Mouse (Mus musculus) midbrain, postnatal 0 days (tissue): ENCODE measurements at regions not wholly inside any gene's neighbourhood (a gene's known extent, or its start where the extent isn't known, plus 50 kb on each side); places are given as distances from the start of the nearest gene placed in this dataset.

Experiments used
- ATAC-seq: fragments of 200-750 bp; cut with Nextera tagmentation; 2 replicates; pipeline ENCODE4 v1.8.0; 2017; ENCODE audit warnings: moderate number of reproducible peaks, mild to moderate bottlenecking, moderate TSS enrichment, moderate library complexity; ENCODE audit not compliant: low FRiP score
- DNase-seq: peaks from one replicate; pipeline ENCODE4 v3.0.0-alpha.2; 2015; ENCODE audit warnings: low spot score
- H3K27ac ChIP-seq: fragments of 300-500 bp; sonication (generic); 2 replicates; pipeline ENCODE4 v1.5.1; 2014; ENCODE audit warnings: low read depth, mild to moderate bottlenecking, low read length, mixed read lengths
- H3K27me3 ChIP-seq: fragments of 300-500 bp; sonication (generic); 2 replicates; pipeline ENCODE4 v1.6.1; 2014; ENCODE audit warnings: low read length, control low read depth, mixed read lengths; ENCODE audit not compliant: insufficient read depth
- H3K36me3 ChIP-seq: fragments of 300-500 bp; sonication (generic); 2 replicates; pipeline ENCODE4 v1.6.1; 2014; ENCODE audit warnings: low read length, control low read depth, mixed read lengths; ENCODE audit not compliant: insufficient read depth
- H3K4me1 ChIP-seq: fragments of 300-500 bp; sonication (generic); 2 replicates; pipeline ENCODE4 v1.6.1; 2014; ENCODE audit warnings: mild to moderate bottlenecking, control low read depth, antibody characterized with exemption, low read length, mixed read lengths; ENCODE audit not compliant: insufficient read depth
- H3K4me2 ChIP-seq: fragments of 300-500 bp; sonication (generic); 2 replicates; pipeline ENCODE4 v1.6.1; 2014; ENCODE audit warnings: low read depth, mild to moderate bottlenecking, low read length, mixed read lengths; ENCODE audit not compliant: poor library complexity, severe bottlenecking
- H3K4me3 ChIP-seq: fragments of 300-500 bp; sonication (generic); 2 replicates; pipeline ENCODE4 v1.5.1; 2014; ENCODE audit warnings: low read depth, mild to moderate bottlenecking, low read length, moderate library complexity
- H3K9ac ChIP-seq: fragments of 300-500 bp; sonication (generic); replicated peaks from 2 replicates; pipeline ENCODE4 v1.6.1; 2014; ENCODE audit warnings: mild to moderate bottlenecking, low read length, moderate library complexity, mixed read lengths; ENCODE audit not compliant: poor library complexity, severe bottlenecking
- H3K9me3 ChIP-seq: fragments of 300-500 bp; sonication (generic); 2 replicates; pipeline ENCODE4 v1.6.1; 2016; ENCODE audit warnings: low read length, control low read depth
- CTCF ChIP-seq: IDR thresholded peaks from 2 replicates; pipeline ENCODE4 v1.5.1; 2016; ENCODE audit warnings: antibody characterized with exemption, mild to moderate bottlenecking
- WGBS: fragments of 180-500 bp; shearing (Covaris S2); extraction: QIAGEN DNeasy Blood & Tissue Kit; methylation state at CpG from one replicate; pipeline ENCODE4 v1.1.7; 2014; 5-methylcytosine and 5-hydroxymethylcytosine counted together

DNA sequence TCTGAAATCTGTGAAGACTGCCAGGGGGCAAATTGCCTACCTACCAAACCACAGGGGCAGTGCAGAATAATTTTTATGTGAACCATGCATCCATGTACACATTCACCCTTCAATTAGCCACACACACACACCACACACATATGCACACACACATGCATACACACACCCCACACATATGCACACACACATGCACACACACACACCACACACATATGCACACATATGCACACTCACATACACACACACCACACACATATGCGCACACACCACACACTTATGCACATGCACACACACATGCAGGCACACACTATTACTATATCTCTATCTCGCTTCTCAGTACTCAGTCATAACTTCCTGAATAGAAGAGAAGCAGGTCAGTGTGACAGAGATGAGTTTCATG is 95.9 kb upstream of the Cadm1 start:
- ATAC-seq (no peak), DNase-seq (no peak)
- no peak overlapping the region for H3K27ac ChIP-seq
- no peak for TF ChIP-seq CTCF
- H3K4me1 ChIP-seq, result no peaks in the 10 kb centered on the region; the same call in 1 of the 2 replicates
- no peaks in the 10 kb centered on the region for H3K36me3 ChIP-seq
- WGBS, result 96% methylated on average over 2 of the region's 2 CpGs
- no peak overlapping the region for H3K4me2 ChIP-seq
- no peak overlapping the region for H3K4me3 ChIP-seq
- no peaks in the 10 kb centered on the region for H3K9me3 ChIP-seq
- H3K9ac ChIP-seq, result no peak overlapping the region
- H3K27me3 ChIP-seq, result no peaks in the 10 kb centered on the region

DNA sequence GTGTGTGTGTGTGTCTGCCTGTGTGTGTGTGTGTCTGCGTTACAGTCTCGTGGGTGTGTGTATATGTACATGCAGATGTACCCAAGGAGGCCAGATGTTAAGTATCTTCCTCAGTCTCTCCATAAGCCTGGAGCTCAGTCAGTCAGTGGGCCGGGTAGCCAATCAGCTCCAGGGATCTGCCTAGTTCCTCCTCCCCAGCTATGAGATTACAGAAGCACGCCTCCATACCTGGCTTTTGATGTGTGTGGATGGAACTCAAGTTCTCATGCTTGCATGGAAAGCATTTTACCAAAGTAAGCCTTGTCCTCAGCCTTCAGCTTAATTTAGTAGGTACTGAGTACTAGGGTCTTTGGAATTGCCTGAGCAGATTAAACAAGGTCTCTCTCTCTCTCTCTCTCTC is 91.0 kb upstream of the Cadm1 start:
- Histone ChIP-seq H3K4me1 (no peaks in the 10 kb centered on the region; the same call in 1 of the 2 replicates), H3K27me3 (no peaks in the 10 kb centered on the region), H3K27ac (no peak overlapping the region), H3K4me2 (no peak overlapping the region), H3K9ac (no peak overlapping the region), H3K36me3 (no peaks in the 10 kb centered on the region), H3K9me3 (no peaks in the 10 kb centered on the region), H3K4me3 (no peak overlapping the region)
- no peak for TF ChIP-seq CTCF
- DNase-seq (no peak), ATAC-seq (no peak)
- WGBS, result 74% methylated on average over 4 of the region's 4 CpGs

DNA sequence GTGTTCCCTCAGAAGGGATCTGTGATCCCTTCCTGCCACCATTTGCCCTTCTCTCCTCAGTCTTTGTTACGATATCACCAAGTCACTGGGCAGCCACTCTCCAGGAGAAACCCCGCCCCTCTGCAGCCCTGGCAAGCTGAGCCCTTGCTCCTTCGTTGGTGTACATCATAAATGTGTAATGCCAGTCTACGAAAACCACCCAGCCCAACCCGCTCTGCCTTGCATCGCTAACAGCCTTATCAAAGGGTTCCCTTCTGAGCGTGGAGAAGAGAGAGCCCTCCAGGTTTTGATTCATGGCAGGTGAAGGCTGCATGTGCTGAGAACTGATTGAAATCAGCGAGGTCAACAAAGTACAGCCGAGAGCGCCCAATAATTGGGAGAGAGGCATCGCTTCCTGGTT is 90.5 kb upstream of the Cadm1 start:
- H3K4me3 ChIP-seq, result peak overlapping the region; percentile 10; the same call in 1 of the 2 replicates
- no peaks in the 10 kb centered on the region for H3K27me3 ChIP-seq
- ATAC-seq (no peak), DNase-seq (peak; percentile 7)
- H3K4me1 ChIP-seq, result no peaks in the 10 kb centered on the region; the same call in 1 of the 2 replicates
- no peaks in the 10 kb centered on the region for H3K36me3 ChIP-seq
- TF ChIP-seq CTCF, result no peak
- 20% methylated on average over 11 of the region's 11 CpGs for WGBS
- no peak overlapping the region for H3K9ac ChIP-seq
- H3K9me3 ChIP-seq, result no peaks in the 10 kb centered on the region
- H3K27ac ChIP-seq, result 0 out of 2 replicates have a peak overlapping the region, but pooled peaks have one; percentile 3
- peak overlapping the region; percentile 43 for H3K4me2 ChIP-seq

DNA sequence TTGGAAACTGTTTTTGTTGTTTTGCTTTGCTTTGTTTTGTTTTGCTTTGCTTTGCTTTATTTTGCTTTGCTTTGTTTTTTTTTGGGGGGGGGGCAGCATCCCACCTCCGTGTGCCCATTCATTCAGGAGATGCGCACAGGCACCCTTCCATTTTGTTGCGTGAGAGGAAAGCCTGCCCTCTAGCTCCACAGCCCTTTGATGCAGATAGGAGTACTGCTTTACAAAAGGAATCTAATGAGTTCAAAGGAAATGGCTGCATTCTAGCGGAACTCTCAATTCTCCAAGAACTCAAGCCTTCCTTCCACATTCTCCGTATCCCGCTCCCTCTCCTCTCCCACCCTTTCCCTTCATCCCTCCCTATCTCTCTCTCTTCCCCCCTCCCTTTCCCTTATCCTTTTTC is 89.8 kb upstream of the Cadm1 start:
- no peak overlapping the region for H3K27ac ChIP-seq
- peak overlapping the region; percentile 43 for H3K4me2 ChIP-seq
- no peaks in the 10 kb centered on the region for H3K27me3 ChIP-seq
- H3K4me3 ChIP-seq, result peak overlapping the region; percentile 10; the same call in 1 of the 2 replicates
- 10% methylated on average over 6 of the region's 6 CpGs for WGBS
- ATAC-seq (no peak), DNase-seq (peak; percentile 69)
- H3K9ac ChIP-seq, result no peak overlapping the region
- H3K4me1 ChIP-seq, result no peaks in the 10 kb centered on the region
- H3K36me3 ChIP-seq, result no peaks in the 10 kb centered on the region
- peak; percentile 72 for TF ChIP-seq CTCF
- H3K9me3 ChIP-seq, result no peaks in the 10 kb centered on the region

DNA sequence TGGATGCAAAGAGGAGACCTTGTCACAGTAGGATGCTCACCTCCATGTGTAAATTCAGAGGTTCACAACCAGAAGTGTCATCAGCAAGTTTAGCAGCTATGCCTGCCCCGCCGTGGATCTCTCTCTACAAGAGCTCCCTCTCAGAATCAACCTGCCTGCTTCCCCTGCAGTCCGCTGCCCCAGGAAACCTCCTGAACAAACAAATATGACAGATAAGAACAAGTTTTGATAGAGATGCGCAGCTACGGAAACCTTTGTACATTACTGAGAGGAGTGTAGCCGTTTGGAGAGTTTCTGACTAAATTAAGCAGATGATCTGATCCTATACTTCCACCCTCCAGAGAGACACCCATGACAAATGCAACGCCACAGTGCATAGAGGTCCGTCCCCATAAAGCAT is 88.8 kb upstream of the Cadm1 start:
- no peak overlapping the region for H3K27ac ChIP-seq
- no peak overlapping the region for H3K4me2 ChIP-seq
- 86% methylated on average over 8 of the region's 8 CpGs for WGBS
- H3K9me3 ChIP-seq, result no peaks in the 10 kb centered on the region
- TF ChIP-seq CTCF, result no peak
- H3K9ac ChIP-seq, result no peak overlapping the region
- H3K4me3 ChIP-seq, result no peak overlapping the region
- no peak for ATAC-seq
- H3K4me1 ChIP-seq, result no peaks in the 10 kb centered on the region
- no peaks in the 10 kb centered on the region for H3K36me3 ChIP-seq
- no peak for DNase-seq
- no peaks in the 10 kb centered on the region for H3K27me3 ChIP-seq

DNA sequence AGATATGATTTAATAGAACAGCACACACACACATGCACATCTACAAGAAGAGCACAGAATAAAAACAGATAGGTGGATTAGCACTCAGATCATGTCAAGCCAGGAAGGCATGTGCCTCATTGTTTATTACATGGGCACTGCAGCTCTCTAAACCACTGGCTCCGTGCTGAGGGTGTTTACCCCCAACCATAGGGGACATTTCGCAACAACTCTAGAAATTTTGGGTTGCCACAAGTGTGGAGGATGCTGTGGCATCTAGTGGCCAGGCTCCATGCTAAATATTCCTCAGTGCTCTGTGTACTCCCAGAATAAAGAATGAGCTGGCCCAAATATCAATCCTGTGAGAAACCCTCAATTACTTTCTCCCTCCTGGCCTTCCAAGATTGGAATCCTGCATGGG is 85.8 kb upstream of the Cadm1 start:
- Histone ChIP-seq H3K27ac (no peak overlapping the region), H3K4me3 (no peak overlapping the region), H3K4me1 (no peaks in the 10 kb centered on the region), H3K9me3 (no peaks in the 10 kb centered on the region), H3K27me3 (no peaks in the 10 kb centered on the region), H3K4me2 (no peak overlapping the region), H3K36me3 (no peaks in the 10 kb centered on the region), H3K9ac (no peak overlapping the region)
- TF ChIP-seq CTCF, result no peak
- DNase-seq (no peak), ATAC-seq (no peak)
- 93% methylated on average over 2 of the region's 2 CpGs for WGBS
